Mouse (Mus musculus) C2C12 (cell line): ENCODE data around the gene Dap3. TPM values are rescaled to one million over a fixed set of nuclear protein-coding genes. Genes with fewer than 3 reads are reported as not detected.

Source experiments
- H3K27me3 ChIP-seq: one replicate; pipeline ENCODE4 v1.6.1; 2011; ENCODE audit not compliant: control insufficient read depth, insufficient read depth, insufficient read length
- H3K36me3 ChIP-seq: one replicate; pipeline ENCODE4 v1.6.1; 2011; ENCODE audit not compliant: control insufficient read depth, insufficient read depth
- H3K4me3 ChIP-seq: one replicate; pipeline ENCODE4 v1.5.1; 2011; ENCODE audit warnings: mild to moderate bottlenecking, control low read depth; ENCODE audit not compliant: poor library complexity, insufficient read depth, severe bottlenecking
- H3K79me2 ChIP-seq: one replicate; pipeline ENCODE4 v1.6.1; 2011; ENCODE audit not compliant: control insufficient read depth, insufficient read depth
- H3K79me3 ChIP-seq: one replicate; pipeline ENCODE4 v1.6.1; 2011; ENCODE audit warnings: low read depth, control low read depth
- H3ac ChIP-seq: one replicate; pipeline ENCODE3; 2011; ENCODE audit warnings: low read depth; ENCODE audit not compliant: control insufficient read depth, insufficient read length
- CEBPB ChIP-seq: IDR thresholded peaks from one replicate; pipeline ENCODE4 v1.6.1; 2011; ENCODE audit warnings: low read depth, mild to moderate bottlenecking, control low read depth, moderate library complexity
- CTCF ChIP-seq: IDR thresholded peaks from one replicate; pipeline ENCODE4 v1.5.1; 2011; ENCODE audit not compliant: control insufficient read depth, insufficient read depth, insufficient read length
- FOSL1 ChIP-seq: IDR thresholded peaks from one replicate; pipeline ENCODE4 v1.8.0; 2011; ENCODE audit warnings: mild to moderate bottlenecking, low read length; ENCODE audit not compliant: poor library complexity, insufficient read depth, severe bottlenecking
- MAX ChIP-seq: IDR thresholded peaks from one replicate; pipeline ENCODE4 v1.6.1; 2011; ENCODE audit warnings: mild to moderate bottlenecking, control low read depth
- MYOD1 ChIP-seq: IDR thresholded peaks from one replicate; pipeline ENCODE4 v1.6.1; 2011; ENCODE audit warnings: low read depth; ENCODE audit not compliant: control insufficient read depth, insufficient read length
- MYOG ChIP-seq: IDR thresholded peaks from one replicate; pipeline ENCODE4 v1.6.1; 2011; ENCODE audit not compliant: control insufficient read depth, insufficient read length; ENCODE audit errors: extremely low read depth
- USF1 ChIP-seq: IDR thresholded peaks from one replicate; pipeline ENCODE4 v1.6.1; 2011; ENCODE audit warnings: low read depth, mild to moderate bottlenecking, control low read depth, moderate library complexity
- polyA plus RNA-seq: library from polyadenylated mRNA; unstranded; fragments of >200 nt; fragmentation: generic; extraction: Trizol; gene quantifications from one replicate; pipeline ENCODE4 v1.2.1, GENCODE M21; 2012; ENCODE audit warnings: missing spikeins

The Dap3 gene
- polyA plus RNA-seq, 1 experiment, result 123 TPM

DNA sequence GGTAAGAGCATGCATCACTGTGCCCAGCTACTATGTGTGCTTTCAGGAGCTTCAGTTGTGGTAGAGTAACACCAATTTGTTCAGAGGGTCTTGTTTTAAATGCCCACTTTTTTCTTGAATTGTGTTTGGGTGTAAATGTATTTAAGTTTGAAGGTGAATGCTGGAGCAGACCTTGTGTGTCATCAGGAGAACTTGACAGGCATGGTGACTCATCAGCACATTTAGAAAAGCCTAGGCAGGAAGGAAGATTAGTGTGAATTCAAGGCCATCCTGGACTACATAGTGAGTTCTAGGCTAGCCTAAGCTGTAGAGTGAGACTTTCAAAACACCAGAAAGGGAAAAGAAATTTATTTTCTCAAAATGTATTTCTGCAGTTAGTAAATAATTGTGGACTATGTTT, 2.8 kb upstream of the Dap3 start:
- no peaks in the 10 kb centered on the region for H3K27me3 ChIP-seq
- H3K79me3 ChIP-seq, result peaks cover 85% of the 10 kb centered on the region
- no peak overlapping the region for H3ac ChIP-seq
- H3K4me3 ChIP-seq, result no peak overlapping the region
- H3K79me2 ChIP-seq, result peaks cover 92% of the 10 kb centered on the region
- TF ChIP-seq MAX (no peak), FOSL1 (no peak), MYOG (no peak), USF1 (no peak), CTCF (no peak), CEBPB (no peak), MYOD1 (no peak)
- H3K36me3 ChIP-seq, result no peaks in the 10 kb centered on the region

DNA sequence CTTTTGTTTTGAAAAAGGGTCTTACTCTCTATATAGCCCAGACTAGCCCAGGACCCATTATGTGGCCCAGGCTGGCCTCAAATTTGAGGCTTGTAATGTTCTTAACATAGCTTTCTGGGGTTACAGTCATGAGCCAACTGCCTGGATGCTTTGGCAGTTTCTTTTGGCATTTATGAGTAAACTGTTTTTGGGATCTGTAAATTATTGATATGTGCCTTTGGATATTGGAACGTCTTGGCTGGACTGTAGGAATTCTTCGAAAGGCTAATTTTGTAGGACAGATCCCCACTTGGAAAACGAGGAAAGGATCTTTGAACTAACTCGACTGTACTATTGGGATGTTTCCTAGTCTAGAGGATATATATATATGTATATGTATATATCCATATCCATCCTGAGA, 2.3 kb upstream of the Dap3 start:
- Histone ChIP-seq H3K36me3 (no peaks in the 10 kb centered on the region), H3ac (no peak overlapping the region), H3K4me3 (no peak overlapping the region), H3K79me2 (peaks cover 92% of the 10 kb centered on the region), H3K27me3 (no peaks in the 10 kb centered on the region), H3K79me3 (peaks cover 84% of the 10 kb centered on the region)
- no peak for TF ChIP-seq FOSL1
- no peak for TF ChIP-seq MYOD1
- no peak for TF ChIP-seq MYOG
- TF ChIP-seq CTCF, result no peak
- no peak for TF ChIP-seq CEBPB
- no peak for TF ChIP-seq MAX
- TF ChIP-seq USF1, result no peak

GRCm38 (mm10) chr3:88951327-88951800, 383 bp upstream of the Dap3 start:
- peak overlapping the region; percentile 94 for H3ac ChIP-seq
- peak overlapping the region; percentile 81 for H3K4me3 ChIP-seq
- TF ChIP-seq CEBPB (no peak), MYOG (no peak), MYOD1 (no peak), CTCF (no peak), FOSL1 (no peak), MAX (no peak), USF1 (no peak)
- H3K27me3 ChIP-seq, result no peaks in the 10 kb centered on the region
- peaks cover 92% of the 10 kb centered on the region for H3K79me2 ChIP-seq
- H3K36me3 ChIP-seq, result no peaks in the 10 kb centered on the region
- peaks cover 82% of the 10 kb centered on the region for H3K79me3 ChIP-seq

- Histone ChIP-seq H3ac (peak overlapping the region; percentile 83), H3K79me2 (peaks cover 92% of the 10 kb centered on the region), H3K36me3 (no peaks in the 10 kb centered on the region), H3K79me3 (peaks cover 81% of the 10 kb centered on the region), H3K4me3 (peak overlapping the region; percentile 81), H3K27me3 (no peaks in the 10 kb centered on the region)
- TF ChIP-seq MYOG, result no peak
- no peak for TF ChIP-seq USF1
- no peak for TF ChIP-seq FOSL1
- TF ChIP-seq CTCF, result no peak
- TF ChIP-seq MAX, result peak; percentile 56
Measured at GRCm38 (mm10) chr3:88949786-88950575, 1.0 kb downstream of the Dap3 start.

GRCm38 (mm10) chr3:88944109-88944508, 6.9 kb downstream of the Dap3 start:
- Histone ChIP-seq H3K79me3 (peaks cover 40% of the 10 kb centered on the region), H3K36me3 (peaks cover 23% of the 10 kb centered on the region), H3K27me3 (no peaks in the 10 kb centered on the region), H3ac (no peak overlapping the region), H3K79me2 (peaks cover 60% of the 10 kb centered on the region), H3K4me3 (no peak overlapping the region)
- TF ChIP-seq CTCF (no peak), MAX (no peak), USF1 (no peak), MYOG (no peak), MYOD1 (no peak), FOSL1 (no peak), CEBPB (no peak)
